Mouse (Mus musculus): Measurements from ENCODE around the gene Arntl.

Gene Arntl

GRCm38 (mm10) chr7:113208388-113208753 lies 1.1 kb downstream of the Arntl start:
- DNase-seq (ENCODE audit: low read depth, low spot score), result no peak

GRCm38 (mm10) chr7:113210441-113210840 lies 3.2 kb downstream of the Arntl start:
- DNase-seq (ENCODE audit: low read depth, low spot score), result peak; percentile 49

GRCm38 (mm10) chr7:113214245-113215169 lies 7.2 kb downstream of the Arntl start:
- DNase-seq (ENCODE audit: low read depth, low spot score), result peak; percentile 58

- no peak for DNase-seq (ENCODE audit: low read depth, low spot score)
Observed at GRCm38 (mm10) chr7:113216152-113216551, 8.9 kb downstream of the Arntl start.

- no peak for DNase-seq (ENCODE audit: low read depth, low spot score)
Observed at GRCm38 (mm10) chr7:113219416-113219815, 12.2 kb downstream of the Arntl start.

- DNase-seq (ENCODE audit: low read depth, low spot score), result no peak
Observed at GRCm38 (mm10) chr7:113219864-113220263, 12.6 kb downstream of the Arntl start.

GRCm38 (mm10) chr7:113220691-113221238 lies 13.5 kb downstream of the Arntl start:
- DNase-seq (ENCODE audit: low read depth, low spot score), result no peak

GRCm38 (mm10) chr7:113222821-113223220 lies 15.6 kb downstream of the Arntl start:
- DNase-seq (ENCODE audit: low read depth, low spot score), result no peak

GRCm38 (mm10) chr7:113224620-113225019 lies 17.4 kb downstream of the Arntl start:
- DNase-seq (ENCODE audit: low read depth, low spot score), result no peak

- no peak for DNase-seq (ENCODE audit: low read depth, low spot score)
Observed at GRCm38 (mm10) chr7:113228498-113228897, 21.2 kb downstream of the Arntl start.

GRCm38 (mm10) chr7:113236135-113236534 lies 28.9 kb downstream of the Arntl start:
- DNase-seq (ENCODE audit: low read depth, low spot score), result no peak

- DNase-seq (ENCODE audit: low read depth, low spot score), result peak; percentile 24
Observed at GRCm38 (mm10) chr7:113238365-113238764, 31.1 kb downstream of the Arntl start.

- no peak for DNase-seq (ENCODE audit: low read depth, low spot score)
Observed at GRCm38 (mm10) chr7:113239448-113240130, 32.3 kb downstream of the Arntl start.

GRCm38 (mm10) chr7:113240438-113240837 lies 33.2 kb downstream of the Arntl start:
- DNase-seq (ENCODE audit: low read depth, low spot score), result no peak

GRCm38 (mm10) chr7:113241901-113242661 lies 34.8 kb downstream of the Arntl start:
- DNase-seq (ENCODE audit: low read depth, low spot score), result peak; percentile 93

GRCm38 (mm10) chr7:113242688-113243087 lies 35.4 kb downstream of the Arntl start:
- DNase-seq (ENCODE audit: low read depth, low spot score), result peak; percentile 53

- DNase-seq (ENCODE audit: low read depth, low spot score), result no peak
Observed at GRCm38 (mm10) chr7:113245144-113245543, 37.9 kb downstream of the Arntl start.

- DNase-seq (ENCODE audit: low read depth, low spot score), result no peak
Observed at GRCm38 (mm10) chr7:113246512-113246911, 39.2 kb downstream of the Arntl start.

GRCm38 (mm10) chr7:113247167-113247566 lies 39.9 kb downstream of the Arntl start:
- no peak for DNase-seq (ENCODE audit: low read depth, low spot score)

- peak; percentile 88 for DNase-seq (ENCODE audit: low read depth, low spot score)
Observed at GRCm38 (mm10) chr7:113249134-113249825, 42.0 kb downstream of the Arntl start.

- DNase-seq (ENCODE audit: low read depth, low spot score), result peak; percentile 78
Observed at GRCm38 (mm10) chr7:113250433-113250991, 43.2 kb downstream of the Arntl start.
